Comparison of ENCODE assay signal across 11 mouse cellular contexts in genomic region chr2:143951546-143952315, GRCm38 (mm10). TPM values are rescaled to one million over a fixed set of nuclear protein-coding genes. Genes with fewer than 3 reads are reported as not detected.
DNase-seq lines count a peak whose midpoint lies in the region; ATAC-seq and TF ChIP-seq lines count a peak whose summit lies in the region.
"Had no signal": no experiment of that assay in that cellular context is flagged by ENCODE, and none has a peak within 500 bp of the region (broad histone marks: within the 10 kb centered on the region; RNA-seq: fewer than 3 reads in every experiment).

No protein-coding gene starts in this region.

- no peak for TF ChIP-seq CTCF in liver, adult 2 months (IDR thresholded peaks at IDR 0.05; ENCODE audit: low read depth, low read length)
- TF ChIP-seq CTCF in intestine, postnatal 0 days (IDR thresholded peaks at IDR 0.05; ENCODE audit: low read depth) = no peak

- H3K9ac ChIP-seq in liver, adult 2 months (ENCODE audit: low read depth, low read length) = no peak overlapping the region
- no peak overlapping the region for H3K9ac ChIP-seq in liver, embryonic 11.5 days (ENCODE audit: low read depth, low read length)
- H3K9ac ChIP-seq in embryonic facial prominence, embryonic 15.5 days = no peak overlapping the region
- no peak overlapping the region for H3K9ac ChIP-seq in intestine, postnatal 0 days (ENCODE audit: low read depth, low read length)
- H3K9ac ChIP-seq: hindbrain, embryonic 15.5 days; liver, postnatal 0 days had no signal

- no peak for TF ChIP-seq POLR2A in liver, adult 2 months (IDR thresholded peaks at IDR 0.05; ENCODE audit: extremely low read depth, insufficient read depth, low read length)

- peaks cover 85% of the 10 kb centered on the region for H3K36me3 ChIP-seq in liver, adult 2 months (ENCODE audit: control insufficient read depth, insufficient read depth, low read length)
- H3K36me3 ChIP-seq in liver, embryonic 11.5 days (ENCODE audit: control insufficient read depth, insufficient read depth, low read length) = peaks cover 86% of the 10 kb centered on the region
- peaks cover 98% of the 10 kb centered on the region for H3K36me3 ChIP-seq in embryonic facial prominence, embryonic 15.5 days
- H3K36me3 ChIP-seq in intestine, postnatal 0 days (ENCODE audit: control insufficient read depth, insufficient read depth) = peaks cover 100% of the 10 kb centered on the region

- no peaks in the 10 kb centered on the region for H3K79me2 ChIP-seq in liver, adult 2 months (ENCODE audit: control insufficient read depth, insufficient read depth, low read length)

- no peak overlapping the region for H3K4me3 ChIP-seq in liver, adult 2 months (ENCODE audit: insufficient read depth, low read depth, low read length)
- no peak overlapping the region for H3K4me3 ChIP-seq in liver, embryonic 11.5 days (ENCODE audit: low read depth, low read length)
- H3K4me3 ChIP-seq in embryonic facial prominence, embryonic 15.5 days (replicated peaks) = no peak overlapping the region
- H3K4me3 ChIP-seq in intestine, postnatal 0 days (ENCODE audit: low read depth, low read length) = no peak overlapping the region
- H3K4me3 ChIP-seq: hindbrain, embryonic 15.5 days had no signal

- DNase-seq in cerebellum, postnatal 10 days = peak; percentile 40 to 41
- peak; percentile 27 for DNase-seq in liver, adult 2 months (ENCODE audit: extremely low read depth, low read depth, low spot score)
- no peak for DNase-seq in liver, embryonic 11.5 days (ENCODE audit: low spot score)
- DNase-seq in right cerebral cortex, postnatal 25 days = no peak
- no peak for DNase-seq in gastrocnemius, postnatal 10 days
- DNase-seq: liver, postnatal 0 days had no signal

- 76% methylated on average over 5 of the region's 5 CpGs for WGBS in liver, adult 2 months
- WGBS in liver, embryonic 11.5 days = 80% methylated on average over 5 of the region's 5 CpGs
- WGBS in embryonic facial prominence, embryonic 15.5 days = 55% methylated on average over 5 of the region's 5 CpGs
- 62% methylated on average over 5 of the region's 5 CpGs for WGBS in intestine, postnatal 0 days

- peaks cover 12% of the 10 kb centered on the region for H3K4me1 ChIP-seq in liver, adult 2 months (ENCODE audit: control insufficient read depth, insufficient read depth, low read length)
- no peaks in the 10 kb centered on the region for H3K4me1 ChIP-seq in liver, embryonic 11.5 days (replicated peaks; ENCODE audit: control insufficient read depth, insufficient read depth, low read length)
- 0 out of 2 replicates have a peak, but pooled peaks cover 5% of the 10 kb centered on the region for H3K4me1 ChIP-seq in embryonic facial prominence, embryonic 15.5 days
- H3K4me1 ChIP-seq in intestine, postnatal 0 days (replicated peaks; ENCODE audit: control insufficient read depth, insufficient read depth, low read length) = no peaks in the 10 kb centered on the region
- H3K4me1 ChIP-seq: hindbrain, embryonic 15.5 days had no signal

- no peak for ATAC-seq in cerebellum, adult (ENCODE audit: insufficient number of reproducible peaks, low FRiP score, low TSS enrichment)
- ATAC-seq in liver, embryonic 11.5 days (replicated peaks; ENCODE audit: low FRiP score) = no peak; the same call in 1 of the 2 replicates
- ATAC-seq in embryonic facial prominence, embryonic 15.5 days (ENCODE audit: insufficient number of reproducible peaks, low FRiP score, low TSS enrichment, low read depth) = no peak
- ATAC-seq in intestine, postnatal 0 days = no peak
- ATAC-seq: liver, postnatal 0 days; midbrain, embryonic 16.5 days had no signal

- H3K27ac ChIP-seq in liver, adult 2 months (replicated peaks; ENCODE audit: insufficient read depth, low read depth, low read length) = no peak overlapping the region
- H3K27ac ChIP-seq in liver, embryonic 11.5 days (ENCODE audit: low read depth, low read length) = no peak overlapping the region
- peak overlapping the region; percentile 3; the same call in 1 of the 2 replicates for H3K27ac ChIP-seq in embryonic facial prominence, embryonic 15.5 days (replicated peaks)
- H3K27ac ChIP-seq in intestine, postnatal 0 days (ENCODE audit: low read depth, low read length) = peak overlapping the region; percentile 15; the same call in 1 of the 2 replicates
- H3K27ac ChIP-seq: hindbrain, embryonic 15.5 days had no signal

- H3K4me2 ChIP-seq in liver, embryonic 11.5 days = no peak overlapping the region
- no peak overlapping the region for H3K4me2 ChIP-seq in embryonic facial prominence, embryonic 15.5 days (replicated peaks)
- H3K4me2 ChIP-seq in intestine, postnatal 0 days (replicated peaks; ENCODE audit: low read depth) = no peak overlapping the region
- H3K4me2 ChIP-seq: hindbrain, embryonic 15.5 days had no signal

- H3K9me3 ChIP-seq in liver, embryonic 11.5 days (ENCODE audit: control insufficient read depth, low read length) = no peaks in the 10 kb centered on the region
- H3K9me3 ChIP-seq in embryonic facial prominence, embryonic 15.5 days (replicated peaks) = no peaks in the 10 kb centered on the region
- H3K9me3 ChIP-seq in intestine, postnatal 0 days (ENCODE audit: control insufficient read depth) = no peaks in the 10 kb centered on the region
- H3K9me3 ChIP-seq: hindbrain, embryonic 15.5 days had no signal

- no peaks in the 10 kb centered on the region for H3K27me3 ChIP-seq in liver, adult 2 months (ENCODE audit: control insufficient read depth, insufficient read depth, low read length)
- H3K27me3 ChIP-seq in liver, embryonic 11.5 days (replicated peaks; ENCODE audit: control insufficient read depth, insufficient read depth, low read length) = no peaks in the 10 kb centered on the region
- no peaks in the 10 kb centered on the region for H3K27me3 ChIP-seq in embryonic facial prominence, embryonic 15.5 days
- no peaks in the 10 kb centered on the region for H3K27me3 ChIP-seq in intestine, postnatal 0 days (replicated peaks; ENCODE audit: control insufficient read depth, insufficient read depth, low read length)
- H3K27me3 ChIP-seq: hindbrain, embryonic 15.5 days had no signal

RNA-seq across cellular contexts. Expression of gene Dstn, which starts 36.6 kb away (rescaled TPM):
- 191 and 252 TPM in 2 replicates for total RNA-seq in liver, adult 2 months (2014; rRNA removed)
- polyA plus RNA-seq in liver, adult 2 months (2012; rRNA removed) = 25.0 and 27.5 TPM in 2 replicates
- 241 and 242 TPM in 2 replicates for polyA plus RNA-seq in liver, embryonic 11.5 days (2014; fragmentation: Nextera tagmentation; extraction: Ambion mirVana)
- polyA plus RNA-seq in embryonic facial prominence, embryonic 15.5 days (2015; fragmentation: Nextera tagmentation; extraction: Ambion mirVana) = 403 and 440 TPM in 2 replicates
- polyA plus RNA-seq in intestine, postnatal 0 days (2015; fragmentation: Nextera tagmentation; extraction: Ambion mirVana) = 801 and 835 TPM in 2 replicates
- total RNA-seq in gastrocnemius, postnatal 10 days (2021) = 10 to 100 TPM; 65.7 to 79.9 TPM

RNA-seq across cellular contexts. Expression of gene Rrbp1, which starts 59.3 kb away (rescaled TPM):
- 141 and 147 TPM in 2 replicates for total RNA-seq in liver, adult 2 months (2014; rRNA removed)
- 67.4 and 109 TPM in 2 replicates for polyA plus RNA-seq in liver, adult 2 months (2012; rRNA removed)
- polyA plus RNA-seq in liver, embryonic 11.5 days (2014; fragmentation: Nextera tagmentation; extraction: Ambion mirVana) = 63.6 and 89.6 TPM in 2 replicates
- 129 and 139 TPM in 2 replicates for polyA plus RNA-seq in embryonic facial prominence, embryonic 15.5 days (2015; fragmentation: Nextera tagmentation; extraction: Ambion mirVana)
- 156 and 166 TPM in 2 replicates for polyA plus RNA-seq in intestine, postnatal 0 days (2015; fragmentation: Nextera tagmentation; extraction: Ambion mirVana)
- total RNA-seq in gastrocnemius, postnatal 10 days (2021) = 100 to 1,000 TPM; 119 to 189 TPM

Comparison
In these comparisons a context has a peak if more than half of its experiments do, and no peak if none do; other contexts are left out.
1. DNase-seq: peak in cerebellum, postnatal 10 days (2 of 2) and liver, adult 2 months (single experiment); none in liver, embryonic 11.5 days (single experiment), right cerebral cortex, postnatal 25 days (single experiment) and gastrocnemius, postnatal 10 days (single experiment).
2. H3K27ac ChIP-seq: peak in embryonic facial prominence, embryonic 15.5 days (single experiment) and intestine, postnatal 0 days (single experiment); none in liver, adult 2 months (single experiment) and liver, embryonic 11.5 days (single experiment).